15 mouse cellular contexts compared by ENCODE assay signal in genomic region chr11:103923957-103924356, GRCm38 (mm10).
"Had no signal": no experiment of that assay in that cellular context is flagged by ENCODE, and none has a peak within 500 bp of the region (broad histone marks: within the 10 kb centered on the region; RNA-seq: fewer than 3 reads in every experiment).

No protein-coding gene starts in this region.

- H3K27me3 ChIP-seq: neural tube, embryonic 13.5 days; neural tube, embryonic 15.5 days; stomach, embryonic 15.5 days had no signal

- H3K27ac ChIP-seq: neural tube, embryonic 13.5 days; neural tube, embryonic 15.5 days; stomach, embryonic 15.5 days; stomach, postnatal 0 days had no signal

- H3K4me1 ChIP-seq: neural tube, embryonic 13.5 days; neural tube, embryonic 15.5 days; stomach, embryonic 15.5 days had no signal

- DNase-seq: retina, postnatal 1 day; right cerebral cortex, adult 18-20 months; right cerebral cortex, postnatal 14 days; right cerebral cortex, postnatal 25 days; right cerebral cortex, postnatal 4 days; spleen, adult 18-20 months; thymus, adult 18-20 months; thymus, adult 2 months; thymus, postnatal 14 days; thymus, postnatal 25 days; thymus, postnatal 36 days had no signal

- H3K4me3 ChIP-seq: neural tube, embryonic 13.5 days; neural tube, embryonic 15.5 days; stomach, embryonic 15.5 days had no signal

- H3K9ac ChIP-seq: neural tube, embryonic 13.5 days; neural tube, embryonic 15.5 days; stomach, embryonic 15.5 days had no signal

- H3K4me2 ChIP-seq: neural tube, embryonic 13.5 days; neural tube, embryonic 15.5 days; stomach, embryonic 15.5 days had no signal

- H3K9me3 ChIP-seq: neural tube, embryonic 13.5 days; neural tube, embryonic 15.5 days; stomach, embryonic 15.5 days had no signal

- H3K36me3 ChIP-seq: stomach, embryonic 15.5 days had no signal
